Mouse (Mus musculus) limb, embryonic 13.5 days (tissue): ENCODE measurements around the gene Anxa2. TPM values are rescaled to one million over a fixed set of nuclear protein-coding genes. Genes with fewer than 3 reads are reported as not detected.

Experiments used
- ATAC-seq: fragments of 200-750 bp; cut with Nextera tagmentation; 2 replicates; pipeline ENCODE4 v1.8.0; 2017; ENCODE audit warnings: low read depth, moderate number of reproducible peaks, moderate TSS enrichment; ENCODE audit not compliant: low FRiP score
- H3K27ac ChIP-seq: fragments of 300-500 bp; sonication (generic); 2 replicates; pipeline ENCODE4 v1.5.1; 2015; ENCODE audit warnings: inconsistent platforms, mild to moderate bottlenecking, moderate library complexity
- H3K27me3 ChIP-seq: fragments of 300-500 bp; sonication (generic); 2 replicates; pipeline ENCODE4 v1.6.1; 2015; ENCODE audit warnings: mild to moderate bottlenecking, inconsistent platforms
- H3K36me3 ChIP-seq: fragments of 300-500 bp; sonication (generic); 2 replicates; pipeline ENCODE4 v1.6.1; 2015; ENCODE audit warnings: inconsistent platforms, mild to moderate bottlenecking, moderate library complexity
- H3K4me1 ChIP-seq: fragments of 300-500 bp; sonication (generic); 2 replicates; pipeline ENCODE4 v1.6.1; 2015; ENCODE audit warnings: inconsistent platforms
- H3K4me2 ChIP-seq: fragments of 300-500 bp; sonication (generic); replicated peaks from 2 replicates; pipeline ENCODE4 v1.6.1; 2015; ENCODE audit warnings: inconsistent platforms, mild to moderate bottlenecking, moderate library complexity
- H3K4me3 ChIP-seq: fragments of 300-500 bp; sonication (generic); 2 replicates; pipeline ENCODE4 v1.5.1; 2015; ENCODE audit warnings: moderate library complexity, mild to moderate bottlenecking, inconsistent platforms
- H3K9ac ChIP-seq: fragments of 300-500 bp; sonication (generic); 2 replicates; pipeline ENCODE4 v1.6.1; 2015; ENCODE audit warnings: mild to moderate bottlenecking, inconsistent platforms
- H3K9me3 ChIP-seq: fragments of 300-500 bp; sonication (generic); 2 replicates; pipeline ENCODE4 v1.6.1; 2016; ENCODE audit warnings: inconsistent platforms
- WGBS: fragments of 180-500 bp; shearing (Covaris S2); methylation state at CpG from one replicate; pipeline ENCODE4 v1.1.7; 2015; 5-methylcytosine and 5-hydroxymethylcytosine counted together
- polyA plus RNA-seq: library from polyadenylated mRNA; unstranded; fragments of >200 nt; fragmentation: Nextera tagmentation; extraction: Ambion mirVana; gene quantifications from 2 replicates; pipeline ENCODE4 v1.2.1, GENCODE M21; 2015

The Anxa2 gene
- polyA plus RNA-seq, 1 experiment from 2014 or later: 735 TPM

GRCm38 (mm10) chr9:69464109-69464756 is 10.8 kb downstream of the Anxa2 start:
- Histone ChIP-seq H3K27me3 (no peaks in the 10 kb centered on the region), H3K4me3 (no peak overlapping the region), H3K36me3 (peaks cover 24% of the 10 kb centered on the region), H3K4me2 (no peak overlapping the region), H3K9me3 (no peaks in the 10 kb centered on the region), H3K9ac (no peak overlapping the region), H3K4me1 (peaks cover 51% of the 10 kb centered on the region), H3K27ac (no peak overlapping the region)
- WGBS: 71% methylated on average over 6 of the region's 6 CpGs
- no peak for ATAC-seq

GRCm38 (mm10) chr9:69466098-69466497 is 12.7 kb downstream of the Anxa2 start:
- Histone ChIP-seq H3K27me3 (no peaks in the 10 kb centered on the region), H3K4me2 (no peak overlapping the region), H3K36me3 (peaks cover 28% of the 10 kb centered on the region), H3K9me3 (no peaks in the 10 kb centered on the region), H3K9ac (no peak overlapping the region), H3K4me1 (peaks cover 56% of the 10 kb centered on the region), H3K27ac (no peak overlapping the region; the same call in 1 of the 2 replicates), H3K4me3 (no peak overlapping the region)
- no peak for ATAC-seq
- 72% methylated on average over 4 of the region's 4 CpGs for WGBS

- H3K4me3 ChIP-seq: no peak overlapping the region
- no peaks in the 10 kb centered on the region for H3K9me3 ChIP-seq
- H3K27ac ChIP-seq: peak overlapping the region; percentile 40; the same call in 1 of the 2 replicates
- H3K27me3 ChIP-seq: no peaks in the 10 kb centered on the region
- no peak overlapping the region for H3K9ac ChIP-seq
- 54% methylated on average over 10 of the region's 10 CpGs for WGBS
- H3K4me2 ChIP-seq: no peak overlapping the region
- ATAC-seq: peak; percentile 55; the same call in 1 of the 2 replicates
- peaks cover 32% of the 10 kb centered on the region for H3K36me3 ChIP-seq
- H3K4me1 ChIP-seq: peaks cover 69% of the 10 kb centered on the region
Observed at GRCm38 (mm10) chr9:69467310-69467939, 14.0 kb downstream of the Anxa2 start.

- Histone ChIP-seq H3K4me2 (peak overlapping the region; percentile 37; the same call in 1 of the 2 replicates), H3K4me1 (peaks cover 68% of the 10 kb centered on the region), H3K9me3 (no peaks in the 10 kb centered on the region), H3K9ac (no peak overlapping the region), H3K36me3 (peaks cover 47% of the 10 kb centered on the region), H3K4me3 (no peak overlapping the region), H3K27ac (0 out of 2 replicates have a peak overlapping the region, but pooled peaks have one; percentile 84), H3K27me3 (no peaks in the 10 kb centered on the region)
- 6% methylated on average over 9 of the region's 9 CpGs for WGBS
- ATAC-seq: peak; percentile 49; the same call in 1 of the 2 replicates
Observed at GRCm38 (mm10) chr9:69468991-69469390, 15.6 kb downstream of the Anxa2 start.

- peak overlapping the region; percentile 46 for H3K4me2 ChIP-seq
- H3K27ac ChIP-seq: peak overlapping the region; percentile 84
- no peaks in the 10 kb centered on the region for H3K9me3 ChIP-seq
- peaks cover 49% of the 10 kb centered on the region for H3K36me3 ChIP-seq
- H3K4me1 ChIP-seq: peaks cover 68% of the 10 kb centered on the region
- H3K9ac ChIP-seq: no peak overlapping the region
- no peak for ATAC-seq
- WGBS: 15% methylated on average over 5 of the region's 5 CpGs
- H3K4me3 ChIP-seq: no peak overlapping the region
- H3K27me3 ChIP-seq: no peaks in the 10 kb centered on the region
Observed at GRCm38 (mm10) chr9:69470362-69470761, 16.9 kb downstream of the Anxa2 start.

- Histone ChIP-seq H3K9ac (no peak overlapping the region), H3K4me3 (no peak overlapping the region), H3K27me3 (no peaks in the 10 kb centered on the region), H3K4me2 (peak overlapping the region; percentile 46), H3K36me3 (peaks cover 45% of the 10 kb centered on the region), H3K4me1 (peaks cover 65% of the 10 kb centered on the region), H3K27ac (peak overlapping the region; percentile 84), H3K9me3 (no peaks in the 10 kb centered on the region)
- 7% methylated on average over 6 of the region's 6 CpGs for WGBS
- ATAC-seq: peak; percentile 85
Observed at GRCm38 (mm10) chr9:69470921-69471320, 17.5 kb downstream of the Anxa2 start.

GRCm38 (mm10) chr9:69472724-69473123 is 19.3 kb downstream of the Anxa2 start:
- H3K27ac ChIP-seq: peak overlapping the region; percentile 23; the same call in 1 of the 2 replicates
- H3K36me3 ChIP-seq: peaks cover 46% of the 10 kb centered on the region
- ATAC-seq: no peak
- no peak overlapping the region for H3K9ac ChIP-seq
- no peaks in the 10 kb centered on the region for H3K27me3 ChIP-seq
- no peak overlapping the region for H3K4me2 ChIP-seq
- H3K4me1 ChIP-seq: peaks cover 62% of the 10 kb centered on the region
- no peaks in the 10 kb centered on the region for H3K9me3 ChIP-seq
- H3K4me3 ChIP-seq: no peak overlapping the region
- WGBS: 85% methylated on average over 6 of the region's 6 CpGs

- no peak overlapping the region for H3K27ac ChIP-seq
- H3K4me1 ChIP-seq: peaks cover 43% of the 10 kb centered on the region
- H3K27me3 ChIP-seq: peaks cover 3% of the 10 kb centered on the region; the same call in 1 of the 2 replicates
- H3K4me3 ChIP-seq: no peak overlapping the region
- H3K36me3 ChIP-seq: peaks cover 56% of the 10 kb centered on the region
- no peak overlapping the region for H3K9ac ChIP-seq
- H3K9me3 ChIP-seq: no peaks in the 10 kb centered on the region
- no peak overlapping the region for H3K4me2 ChIP-seq
- WGBS: 71% methylated on average over 6 of the region's 6 CpGs
- no peak for ATAC-seq
Observed at GRCm38 (mm10) chr9:69475873-69476272, 22.5 kb downstream of the Anxa2 start.

- Histone ChIP-seq H3K27ac (peak overlapping the region; percentile 44; the same call in 1 of the 2 replicates), H3K4me1 (peaks cover 29% of the 10 kb centered on the region), H3K27me3 (peaks cover 14% of the 10 kb centered on the region; the same call in 1 of the 2 replicates), H3K9ac (no peak overlapping the region; the same call in 1 of the 2 replicates), H3K36me3 (peaks cover 62% of the 10 kb centered on the region), H3K4me3 (no peak overlapping the region), H3K4me2 (no peak overlapping the region), H3K9me3 (no peaks in the 10 kb centered on the region)
- WGBS: 60% methylated on average over 14 of the region's 14 CpGs
- no peak for ATAC-seq
Observed at GRCm38 (mm10) chr9:69477195-69477823, 23.9 kb downstream of the Anxa2 start.

GRCm38 (mm10) chr9:69477824-69478222 is 24.4 kb downstream of the Anxa2 start:
- Histone ChIP-seq H3K27ac (peak overlapping the region; percentile 44; the same call in 1 of the 2 replicates), H3K4me3 (no peak overlapping the region), H3K36me3 (peaks cover 60% of the 10 kb centered on the region), H3K4me1 (peaks cover 24% of the 10 kb centered on the region), H3K4me2 (no peak overlapping the region), H3K27me3 (peaks cover 19% of the 10 kb centered on the region), H3K9ac (no peak overlapping the region), H3K9me3 (no peaks in the 10 kb centered on the region)
- WGBS: 55% methylated on average over 6 of the region's 6 CpGs
- no peak for ATAC-seq

- H3K27me3 ChIP-seq: peaks cover 36% of the 10 kb centered on the region
- 3% methylated on average over 1 of the region's 1 CpGs for WGBS
- no peak for ATAC-seq
- no peaks in the 10 kb centered on the region for H3K9me3 ChIP-seq
- H3K36me3 ChIP-seq: peaks cover 69% of the 10 kb centered on the region
- no peak overlapping the region for H3K9ac ChIP-seq
- no peak overlapping the region for H3K27ac ChIP-seq
- no peak overlapping the region for H3K4me3 ChIP-seq
- peaks cover 24% of the 10 kb centered on the region for H3K4me1 ChIP-seq
- H3K4me2 ChIP-seq: no peak overlapping the region
Observed at GRCm38 (mm10) chr9:69480344-69480743, 26.9 kb downstream of the Anxa2 start.

- ATAC-seq: no peak
- Histone ChIP-seq H3K4me2 (no peak overlapping the region), H3K27ac (no peak overlapping the region), H3K9ac (no peak overlapping the region), H3K9me3 (no peaks in the 10 kb centered on the region), H3K27me3 (peaks cover 43% of the 10 kb centered on the region), H3K36me3 (peaks cover 79% of the 10 kb centered on the region), H3K4me1 (0 out of 2 replicates have a peak, but pooled peaks cover 8% of the 10 kb centered on the region), H3K4me3 (no peak overlapping the region)
- 55% methylated on average over 12 of the region's 12 CpGs for WGBS
Observed at GRCm38 (mm10) chr9:69483811-69484210, 30.4 kb downstream of the Anxa2 start.
